Mouse (Mus musculus): ENCODE results near the gene Nup210. TPM values are rescaled to one million over a fixed set of nuclear protein-coding genes. Genes with fewer than 3 reads are reported as not detected.
"Not testable (repeated sequence)": the region's sequence is repeated elsewhere in the genome, so short reads cannot be mapped to it uniquely, and the experiment has no call there.

Gene Nup210
- polyA plus RNA-seq, 1 experiment: not detected

- WGBS: 82% methylated on average over 13 of the region's 13 CpGs
- no peak overlapping the region for H3K4me3 ChIP-seq (ENCODE audit: insufficient read depth, low read depth, low read length)
- H3K27ac ChIP-seq (ENCODE audit: insufficient read depth, low read depth, low read length): no peak overlapping the region
- no peaks in the 10 kb centered on the region; the same call in 1 of the 2 replicates for H3K4me1 ChIP-seq (ENCODE audit: control insufficient read depth, insufficient read depth, low read length)
- TF ChIP-seq POLR2A (IDR thresholded peaks at IDR 0.05; ENCODE audit: insufficient read depth, low read depth, low read length) (no peak), CTCF (IDR thresholded peaks at IDR 0.05; ENCODE audit: insufficient read depth, low read depth, low read length) (no peak)
Measured at GRCm38 (mm10) chr6:91110323-91111020, 6.2 kb downstream of the Nup210 start.

DNA sequence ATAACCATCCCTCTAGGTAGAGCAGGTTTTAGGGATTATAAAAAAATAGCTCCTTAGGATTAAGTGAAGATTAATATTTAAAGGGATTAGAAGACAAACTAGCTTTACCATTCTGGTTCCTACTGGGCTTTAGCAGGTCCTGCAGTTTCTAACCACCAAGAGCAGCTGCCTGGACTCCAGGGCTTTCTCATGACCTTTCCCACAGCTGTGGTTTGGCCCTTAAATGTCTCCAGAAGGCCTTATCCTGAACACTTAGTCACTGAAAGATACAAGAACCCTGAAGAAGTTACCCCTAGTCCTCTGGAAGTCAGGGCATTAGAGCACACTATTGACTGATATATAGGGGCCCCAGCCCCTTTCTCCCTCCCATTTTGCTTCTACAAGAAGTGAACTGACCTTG lies 7.1 kb downstream of the Nup210 start:
- H3K4me3 ChIP-seq (ENCODE audit: insufficient read depth, low read depth, low read length): no peak overlapping the region
- no peak for TF ChIP-seq POLR2A (IDR thresholded peaks at IDR 0.05; ENCODE audit: insufficient read depth, low read depth, low read length)
- TF ChIP-seq CTCF (IDR thresholded peaks at IDR 0.05; ENCODE audit: insufficient read depth, low read depth, low read length): no peak
- no peak overlapping the region for H3K27ac ChIP-seq (ENCODE audit: insufficient read depth, low read depth, low read length)
- H3K4me1 ChIP-seq (ENCODE audit: control insufficient read depth, insufficient read depth, low read length): no peaks in the 10 kb centered on the region; the same call in 1 of the 2 replicates

GRCm38 (mm10) chr6:91108917-91109450 lies 7.6 kb downstream of the Nup210 start:
- Histone ChIP-seq H3K27ac (ENCODE audit: insufficient read depth, low read depth, low read length) (no peak overlapping the region), H3K4me1 (ENCODE audit: control insufficient read depth, insufficient read depth, low read length) (no peaks in the 10 kb centered on the region), H3K4me3 (ENCODE audit: insufficient read depth, low read depth, low read length) (no peak overlapping the region)
- WGBS: 90% methylated on average over 2 of the region's 2 CpGs
- TF ChIP-seq CTCF (IDR thresholded peaks at IDR 0.05; ENCODE audit: insufficient read depth, low read depth, low read length) (no peak), POLR2A (IDR thresholded peaks at IDR 0.05; ENCODE audit: insufficient read depth, low read depth, low read length) (no peak)

DNA sequence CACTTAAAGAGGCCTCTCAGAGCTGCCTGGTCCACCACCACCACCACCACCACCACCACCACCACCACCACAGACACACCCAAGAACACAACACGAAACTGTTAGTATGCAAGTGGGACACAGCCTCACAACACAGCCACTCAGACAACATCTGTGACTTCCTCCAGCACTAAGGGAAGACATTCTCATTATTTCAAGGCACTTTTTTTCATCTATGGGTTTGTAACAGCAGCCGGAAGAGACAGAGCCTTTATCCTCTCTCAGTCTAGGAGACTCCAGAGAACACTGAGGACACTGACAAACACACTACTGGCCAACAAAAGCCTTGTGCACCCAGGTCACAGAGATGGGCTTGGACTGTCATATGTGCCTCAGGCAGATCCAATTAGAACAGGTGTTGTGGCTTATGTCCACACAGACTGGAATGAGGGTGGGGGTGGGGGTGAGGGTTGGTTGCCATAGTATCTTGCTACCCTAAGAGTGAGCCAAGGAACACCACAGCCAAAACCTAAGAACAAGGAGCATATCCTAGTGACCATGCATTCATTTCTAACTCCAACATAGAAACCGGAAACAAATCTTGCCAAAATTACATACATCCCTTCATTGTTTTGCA lies 8.2 kb downstream of the Nup210 start:
- Histone ChIP-seq H3K27ac (ENCODE audit: insufficient read depth, low read depth, low read length) (no peak overlapping the region), H3K4me1 (ENCODE audit: control insufficient read depth, insufficient read depth, low read length) (no peaks in the 10 kb centered on the region), H3K4me3 (ENCODE audit: insufficient read depth, low read depth, low read length) (no peak overlapping the region)
- 80% methylated on average over 3 of the region's 3 CpGs for WGBS
- TF ChIP-seq POLR2A (IDR thresholded peaks at IDR 0.05; ENCODE audit: insufficient read depth, low read depth, low read length): no peak
- TF ChIP-seq CTCF (IDR thresholded peaks at IDR 0.05; ENCODE audit: insufficient read depth, low read depth, low read length): no peak

DNA sequence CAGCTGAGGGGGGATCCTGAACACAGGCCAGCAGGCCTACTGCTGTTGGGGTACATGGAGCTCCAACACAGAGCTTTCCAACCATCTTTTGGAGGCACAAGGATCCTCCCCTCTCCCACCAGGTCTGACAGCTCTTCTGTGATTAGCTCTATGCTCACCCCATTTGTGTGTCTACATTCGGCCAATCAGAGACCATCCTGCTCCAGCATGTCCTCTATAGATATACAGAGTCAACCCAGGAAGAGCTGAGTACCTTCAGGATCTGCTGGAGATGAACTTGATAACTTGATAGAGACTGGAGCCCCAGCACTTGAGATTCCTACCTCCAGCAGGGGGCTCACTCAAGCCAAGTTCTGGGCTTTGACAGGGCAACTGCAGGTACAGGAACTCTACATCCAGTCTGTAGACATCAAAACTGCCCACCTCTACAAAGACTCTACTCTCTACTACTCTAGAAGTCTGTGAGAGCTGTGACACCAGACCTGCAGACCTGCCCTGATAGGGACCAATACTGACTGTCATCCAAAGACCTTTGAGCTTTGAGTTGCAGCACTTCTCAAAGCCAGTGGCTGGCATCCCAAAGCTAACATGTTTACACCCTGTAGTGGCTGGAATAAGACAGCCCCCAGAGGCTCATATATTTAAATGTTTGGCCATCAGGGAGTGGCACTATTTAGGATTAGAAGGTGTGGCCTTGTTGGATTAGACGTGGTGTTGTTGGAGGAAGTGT lies 11.1 kb downstream of the Nup210 start:
- 100% methylated on average over 2 of the region's 2 CpGs for WGBS
- no peak overlapping the region for H3K4me3 ChIP-seq (ENCODE audit: insufficient read depth, low read depth, low read length)
- TF ChIP-seq POLR2A (IDR thresholded peaks at IDR 0.05; ENCODE audit: insufficient read depth, low read depth, low read length) (no peak), CTCF (IDR thresholded peaks at IDR 0.05; ENCODE audit: insufficient read depth, low read depth, low read length) (no peak)
- no peak overlapping the region for H3K27ac ChIP-seq (ENCODE audit: insufficient read depth, low read depth, low read length)
- no peaks in the 10 kb centered on the region for H3K4me1 ChIP-seq (ENCODE audit: control insufficient read depth, insufficient read depth, low read length)

DNA sequence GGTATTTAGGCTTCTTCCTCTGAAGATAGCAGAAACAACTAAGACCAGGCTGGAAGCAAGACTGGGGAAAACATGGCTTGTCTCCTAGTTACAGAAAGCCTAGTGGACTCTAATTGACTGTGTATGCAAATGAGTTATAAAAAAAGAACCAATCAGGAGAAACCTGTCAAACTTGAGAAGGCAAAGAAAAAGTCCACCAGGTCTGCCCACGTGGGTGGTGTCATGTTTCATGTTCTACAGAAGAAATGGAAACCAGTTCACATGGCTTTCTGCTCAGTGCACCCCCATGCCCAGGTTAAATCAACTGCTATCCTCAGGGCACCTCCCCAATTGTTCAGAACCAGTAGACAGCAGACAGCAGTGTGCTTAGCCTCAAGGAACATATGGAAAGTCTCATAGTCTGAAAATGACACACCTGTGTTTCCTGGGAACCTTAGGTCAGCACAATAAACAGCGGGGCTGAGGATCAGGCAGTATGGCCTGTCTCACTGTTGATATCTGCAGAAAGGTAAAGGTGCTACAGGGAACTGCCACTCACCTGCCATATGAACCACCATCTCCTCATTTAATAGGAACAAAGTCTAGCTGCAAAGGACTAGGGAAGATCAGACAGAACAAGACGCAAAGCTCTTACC lies 11.7 kb downstream of the Nup210 start:
- Histone ChIP-seq H3K4me1 (ENCODE audit: control insufficient read depth, insufficient read depth, low read length) (no peaks in the 10 kb centered on the region), H3K4me3 (ENCODE audit: insufficient read depth, low read depth, low read length) (no peak overlapping the region), H3K27ac (ENCODE audit: insufficient read depth, low read depth, low read length) (no peak overlapping the region)
- WGBS: 76% methylated on average over 3 of the region's 3 CpGs
- TF ChIP-seq CTCF (IDR thresholded peaks at IDR 0.05; ENCODE audit: insufficient read depth, low read depth, low read length) (no peak), POLR2A (IDR thresholded peaks at IDR 0.05; ENCODE audit: insufficient read depth, low read depth, low read length) (no peak)

DNA sequence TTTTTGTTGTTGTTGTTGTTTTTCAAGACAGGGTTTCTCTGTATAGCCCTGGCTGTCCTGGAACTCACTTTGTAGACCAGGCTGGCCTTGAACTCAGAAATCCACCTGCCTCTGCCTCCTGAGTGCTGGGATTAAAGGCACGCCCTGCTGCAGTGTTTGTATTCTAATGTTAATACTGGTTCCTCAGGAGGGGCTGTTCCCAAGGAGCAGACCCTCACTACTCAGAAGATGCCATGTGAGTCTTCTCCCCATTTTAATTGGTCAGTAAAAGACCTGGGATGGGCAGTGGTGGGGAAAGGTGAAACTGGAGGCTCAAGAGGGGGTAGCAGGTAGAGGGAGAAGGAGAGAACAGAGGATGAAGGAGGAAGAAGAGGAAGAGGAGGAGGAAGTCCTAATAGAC lies 13.2 kb downstream of the Nup210 start:
- 93% methylated on average over 1 of the region's 1 CpGs for WGBS
- H3K4me3 ChIP-seq (ENCODE audit: insufficient read depth, low read depth, low read length); H3K4me1 ChIP-seq (ENCODE audit: control insufficient read depth, insufficient read depth, low read length); H3K27ac ChIP-seq (ENCODE audit: insufficient read depth, low read depth, low read length): not testable (repeated sequence)

- 92% methylated on average over 5 of the region's 5 CpGs for WGBS
- TF ChIP-seq CTCF (IDR thresholded peaks at IDR 0.05; ENCODE audit: insufficient read depth, low read depth, low read length): no peak
- TF ChIP-seq POLR2A (IDR thresholded peaks at IDR 0.05; ENCODE audit: insufficient read depth, low read depth, low read length): no peak
- Histone ChIP-seq H3K4me1 (ENCODE audit: control insufficient read depth, insufficient read depth, low read length) (no peaks in the 10 kb centered on the region), H3K4me3 (ENCODE audit: insufficient read depth, low read depth, low read length) (no peak overlapping the region), H3K27ac (ENCODE audit: insufficient read depth, low read depth, low read length) (no peak overlapping the region)
Measured at GRCm38 (mm10) chr6:91100621-91101020, 16.0 kb downstream of the Nup210 start.

DNA sequence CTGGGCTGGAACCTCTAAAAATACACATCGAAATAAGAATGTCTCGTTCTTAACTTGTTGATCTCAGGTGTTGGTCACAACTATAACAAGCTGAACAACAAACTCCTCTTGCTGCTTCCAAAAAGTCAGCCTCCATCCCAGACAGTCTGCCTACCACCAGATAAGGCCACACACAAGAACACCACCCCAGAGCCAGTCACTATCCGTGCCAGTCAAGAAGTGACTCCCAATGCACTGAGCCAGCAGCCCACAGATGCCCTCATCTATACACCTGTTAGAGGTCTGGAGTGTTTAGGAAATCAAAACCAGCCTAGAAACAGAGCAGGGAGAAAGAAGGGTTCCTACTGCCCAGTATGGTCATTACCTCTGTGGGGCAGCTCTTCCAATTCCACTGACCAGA lies 18.8 kb downstream of the Nup210 start:
- TF ChIP-seq CTCF (IDR thresholded peaks at IDR 0.05; ENCODE audit: insufficient read depth, low read depth, low read length): no peak
- no peak for TF ChIP-seq POLR2A (IDR thresholded peaks at IDR 0.05; ENCODE audit: insufficient read depth, low read depth, low read length)
- whole genome bisulfite sequencing: 99% methylated on average over 3 of the region's 3 CpGs
- H3K4me1 ChIP-seq (ENCODE audit: control insufficient read depth, insufficient read depth, low read length): no peaks in the 10 kb centered on the region
- no peak overlapping the region for H3K4me3 ChIP-seq (ENCODE audit: insufficient read depth, low read depth, low read length)
- no peak overlapping the region for H3K27ac ChIP-seq (ENCODE audit: insufficient read depth, low read depth, low read length)

All from olfactory bulb, adult 2 months (tissue).